Mouse (Mus musculus) ES-Bruce4 (cell line): ENCODE data around the gene Siglece. TPM values are rescaled to one million over a fixed set of nuclear protein-coding genes. Genes with fewer than 3 reads are reported as not detected.
A peak's percentile ranks its signal among the peaks of the same experiment; 100 is the strongest.

Source experiments
- H3K27ac ChIP-seq: 2 replicates; pipeline ENCODE4 v1.5.1; 2012; ENCODE audit warnings: low read length, inconsistent platforms; ENCODE audit not compliant: insufficient read depth
- H3K27me3 ChIP-seq: 2 replicates; pipeline ENCODE4 v1.6.1; 2012; ENCODE audit warnings: mild to moderate bottlenecking, low read length, inconsistent platforms; ENCODE audit not compliant: control insufficient read depth, poor library complexity, insufficient read depth, severe bottlenecking
- H3K36me3 ChIP-seq: 2 replicates; pipeline ENCODE4 v1.6.1; 2012; ENCODE audit warnings: inconsistent platforms, mild to moderate bottlenecking, low read length, moderate library complexity; ENCODE audit not compliant: control insufficient read depth, poor library complexity, insufficient read depth, severe bottlenecking
- H3K4me1 ChIP-seq: one replicate; pipeline ENCODE4 v1.8.1; 2011; ENCODE audit warnings: low read length; ENCODE audit not compliant: control insufficient read depth, insufficient read depth
- H3K4me3 ChIP-seq: 2 replicates; pipeline ENCODE4 v1.5.1; 2011; ENCODE audit warnings: low read depth, mild to moderate bottlenecking, low read length
- H3K9ac ChIP-seq: 2 replicates; pipeline ENCODE4 v1.6.1; 2012; ENCODE audit warnings: low read depth, mild to moderate bottlenecking, inconsistent platforms; ENCODE audit not compliant: poor library complexity, severe bottlenecking
- H3K9me3 ChIP-seq: replicated peaks from 2 replicates; pipeline ENCODE4 v1.6.1; 2012; ENCODE audit warnings: mild to moderate bottlenecking, low read length, inconsistent platforms; ENCODE audit not compliant: control insufficient read depth, poor library complexity, insufficient read depth, severe bottlenecking
- CTCF ChIP-seq: IDR thresholded peaks from one replicate; pipeline ENCODE4 v1.8.1; 2011; ENCODE audit warnings: low read depth, low read length
- EP300 ChIP-seq: IDR thresholded peaks from 2 replicates; pipeline ENCODE4 v1.6.1; 2011; ENCODE audit warnings: low read depth, low read length; ENCODE audit not compliant: insufficient read depth
- POLR2A ChIP-seq: IDR thresholded peaks from one replicate; pipeline ENCODE4 v1.8.1; 2011; ENCODE audit warnings: low read length; ENCODE audit not compliant: insufficient read depth
- polyA plus RNA-seq: library from polyadenylated mRNA; stranded (reverse); fragments of >200 nt; gene quantifications from 2 replicates; pipeline ENCODE4 v1.2.4, GENCODE M21; 2011; ENCODE audit warnings: low read depth; ENCODE audit not compliant: missing spikeins, insufficient read depth, insufficient read length

Siglece gene
- polyA plus RNA-seq, 1 experiment = 0.64 TPM

- peak within 1 kb of the TSS; percentile 68 for H3K27ac ChIP-seq
These were observed 52.8 kb downstream of the Siglece start, which contains the start of gene Zfp819 for GRCm38 (mm10) chr7:43606896-43607742. Zfp819 (plus strand) TSS chr7:43607169.

GRCm38 (mm10) chr7:43601884-43602283 lies 58.1 kb downstream of the Siglece start:
- H3K4me3 ChIP-seq = no peak overlapping the region
- H3K27ac ChIP-seq = peak overlapping the region; percentile 76
- peak overlapping the region; percentile 47; the same call in 1 of the 2 replicates for H3K9ac ChIP-seq
- H3K27me3 ChIP-seq = no peaks in the 10 kb centered on the region
- no peaks in the 10 kb centered on the region for H3K9me3 ChIP-seq
- TF ChIP-seq POLR2A = no peak
- no peak for TF ChIP-seq CTCF
- no peak for TF ChIP-seq EP300
- H3K4me1 ChIP-seq = peaks cover 3% of the 10 kb centered on the region
- H3K36me3 ChIP-seq = no peaks in the 10 kb centered on the region

More at GRCm38 (mm10) chr7:43606896-43607742, 52.8 kb downstream of the Siglece start, which contains the start of gene Zfp819:
- no peaks in the 10 kb centered on the region for H3K27me3 ChIP-seq
- peak within 1 kb of the TSS; percentile 25 for H3K9ac ChIP-seq
- peak within 1 kb of the TSS; percentile 69 for H3K4me3 ChIP-seq
- H3K36me3 ChIP-seq = peaks cover 8% of the 10 kb centered on the region; the same call in 1 of the 2 replicates
- H3K9me3 ChIP-seq = no peaks in the 10 kb centered on the region
- TF ChIP-seq CTCF = no peak
- no peak for TF ChIP-seq EP300
- no peak for TF ChIP-seq POLR2A
- peaks cover 4% of the 10 kb centered on the region for H3K4me1 ChIP-seq

Other genes with a start within 250 kb of the Siglece start
- 0.27 and 0.41 TPM in 2 replicates for gene Lim2, start 232.5 kb downstream of the Siglece start, polyA plus RNA-seq
- gene Nkg7, start 223.1 kb downstream of the Siglece start, polyA plus RNA-seq = not detected in 2 replicates
- not detected in 2 replicates for gene Cldnd2, start 219.4 kb downstream of the Siglece start, polyA plus RNA-seq
- gene Etfb, start 216.1 kb downstream of the Siglece start, polyA plus RNA-seq = 63.3 and 68.3 TPM in 2 replicates
- gene Gm45233, start 216.0 kb downstream of the Siglece start, polyA plus RNA-seq = not detected in 2 replicates
- 1.9 and 2.8 TPM in 2 replicates for gene Vsig10l, start 197.0 kb downstream of the Siglece start, polyA plus RNA-seq
- 4.6 and 5.0 TPM in 2 replicates for gene Iglon5, start 170.1 kb downstream of the Siglece start, polyA plus RNA-seq
- not detected in 2 replicates for gene 4931406B18Rik, start 154.2 kb downstream of the Siglece start, polyA plus RNA-seq
- gene Cd33, start 115.7 kb downstream of the Siglece start, polyA plus RNA-seq = 0.12 TPM in 1 of 2 replicates, not detected in the other
- gene Zfp658, start 97.9 kb downstream of the Siglece start, polyA plus RNA-seq = 1.7 and 2.2 TPM in 2 replicates
- 6.9 and 9.4 TPM in 2 replicates for gene Zfp719, start 80.6 kb downstream of the Siglece start, polyA plus RNA-seq
- gene Zfp819, start 53.0 kb downstream of the Siglece start, polyA plus RNA-seq = 3.1 and 3.4 TPM in 2 replicates
- gene Ceacam18, start 25.5 kb downstream of the Siglece start, polyA plus RNA-seq = not detected in 2 replicates
- gene Ctu1, start 11.9 kb upstream of the Siglece start, polyA plus RNA-seq = 6.2 and 7.6 TPM in 2 replicates
- not detected in 2 replicates for gene Klk14, start 30.3 kb upstream of the Siglece start, polyA plus RNA-seq
- 1.8 TPM in 1 of 2 replicates, not detected in the other for gene Klk13, start 52.4 kb upstream of the Siglece start, polyA plus RNA-seq
- not detected in 2 replicates for gene Klk12, start 108.7 kb upstream of the Siglece start, polyA plus RNA-seq
- gene Klk11, start 114.4 kb upstream of the Siglece start, polyA plus RNA-seq = not detected in 2 replicates
- gene Klk10, start 120.9 kb upstream of the Siglece start, polyA plus RNA-seq = 1.2 and 2.1 TPM in 2 replicates
- gene Klk9, start 131.7 kb upstream of the Siglece start, polyA plus RNA-seq = not detected in 2 replicates
- 12.7 and 15.5 TPM in 2 replicates for gene Klk8, start 137.4 kb upstream of the Siglece start, polyA plus RNA-seq
- 0.70 and 0.84 TPM in 2 replicates for gene Klk7, start 151.1 kb upstream of the Siglece start, polyA plus RNA-seq
- not detected in 2 replicates for gene Klk6, start 164.3 kb upstream of the Siglece start, polyA plus RNA-seq
- not detected in 2 replicates for gene Klk5, start 181.8 kb upstream of the Siglece start, polyA plus RNA-seq
- gene Klk4, start 221.0 kb upstream of the Siglece start, polyA plus RNA-seq = not detected in 2 replicates